In genomic region chr10:27267432-27267831, GRCm38 (mm10) we compare ENCODE assay signal across 19 mouse cellular contexts.
"Had no signal": no experiment of that assay in that cellular context is flagged by ENCODE, and none has a peak within 500 bp of the region (broad histone marks: within the 10 kb centered on the region; RNA-seq: fewer than 3 reads in every experiment).

No protein-coding gene starts in this region.

- H3K4me2 ChIP-seq: limb, embryonic 12.5 days; limb, embryonic 15.5 days; liver, embryonic 11.5 days; lung, embryonic 14.5 days had no signal

- H3K27me3 ChIP-seq: limb, embryonic 12.5 days; limb, embryonic 15.5 days had no signal

- H3K4me1 ChIP-seq: limb, embryonic 12.5 days; limb, embryonic 15.5 days had no signal

- ATAC-seq: liver, postnatal 0 days; lung, postnatal 0 days had no signal

- DNase-seq: kidney, adult 18-20 months; kidney, adult 9 months; kidney, postnatal 14 days; kidney, postnatal 4 days; left cerebral cortex, postnatal 4 days; liver, postnatal 0 days; lung, embryonic 14.5 days; right cerebral cortex, adult 18-20 months; right cerebral cortex, postnatal 14 days; right cerebral cortex, postnatal 4 days; thymus, adult 2 months; thymus, postnatal 25 days had no signal

- H3K9me3 ChIP-seq: limb, embryonic 12.5 days; limb, embryonic 15.5 days had no signal

- H3K27ac ChIP-seq: limb, embryonic 12.5 days; limb, embryonic 15.5 days; liver, embryonic 14.5 days; macrophage; stomach, postnatal 0 days had no signal

- H3K4me3 ChIP-seq: limb, embryonic 12.5 days; limb, embryonic 15.5 days had no signal

- H3K9ac ChIP-seq: limb, embryonic 12.5 days; limb, embryonic 15.5 days; liver, embryonic 14.5 days; liver, postnatal 0 days; lung, embryonic 14.5 days had no signal

- H3K36me3 ChIP-seq: limb, embryonic 12.5 days; limb, embryonic 15.5 days had no signal
